Mouse (Mus musculus): ENCODE data around the gene Wdr54. TPM values are rescaled to one million over a fixed set of nuclear protein-coding genes. Genes with fewer than 3 reads are reported as not detected.

Gene Wdr54
- polyA plus RNA-seq, 1 experiment from 2014 or later = 18.0 TPM

GRCm38 (mm10) chr6:83179390-83180117, 23.4 kb upstream of the Wdr54 start:
- ATAC-seq (ENCODE audit: low FRiP score) = peak; percentile 90
- Histone ChIP-seq H3K4me2 (replicated peaks) (peak overlapping the region; percentile 70), H3K36me3 (replicated peaks; ENCODE audit: control insufficient read depth, insufficient read depth) (peaks cover 25% of the 10 kb centered on the region), H3K4me3 (replicated peaks; ENCODE audit: low read length) (peak overlapping the region; percentile 50), H3K9ac (peak overlapping the region; percentile 76), H3K9me3 (ENCODE audit: control insufficient read depth, low read length) (no peaks in the 10 kb centered on the region), H3K27me3 (ENCODE audit: control insufficient read depth, insufficient read depth, low read length) (no peaks in the 10 kb centered on the region), H3K27ac (peak overlapping the region; percentile 23; the same call in 1 of the 2 replicates), H3K4me1 (replicated peaks; ENCODE audit: control insufficient read depth, insufficient read depth, low read length) (peaks cover 21% of the 10 kb centered on the region; the same call in 1 of the 2 replicates)
- WGBS = 11% methylated on average over 12 of the region's 12 CpGs
- DNase-seq (ENCODE audit: low spot score) = peak; percentile 67

GRCm38 (mm10) chr6:83175996-83176395, 19.8 kb upstream of the Wdr54 start:
- ATAC-seq (ENCODE audit: low FRiP score) (no peak), DNase-seq (ENCODE audit: low spot score) (no peak)
- H3K4me1 ChIP-seq (replicated peaks; ENCODE audit: control insufficient read depth, insufficient read depth, low read length) = peaks cover 33% of the 10 kb centered on the region
- H3K4me2 ChIP-seq (replicated peaks) = no peak overlapping the region
- no peak overlapping the region for H3K4me3 ChIP-seq (replicated peaks; ENCODE audit: low read length)
- no peaks in the 10 kb centered on the region for H3K9me3 ChIP-seq (ENCODE audit: control insufficient read depth, low read length)
- 87% methylated on average over 8 of the region's 8 CpGs for WGBS
- H3K36me3 ChIP-seq (replicated peaks; ENCODE audit: control insufficient read depth, insufficient read depth) = no peaks in the 10 kb centered on the region
- no peak overlapping the region for H3K9ac ChIP-seq
- H3K27me3 ChIP-seq (ENCODE audit: control insufficient read depth, insufficient read depth, low read length) = no peaks in the 10 kb centered on the region
- H3K27ac ChIP-seq = no peak overlapping the region

GRCm38 (mm10) chr6:83172240-83172920, 16.2 kb upstream of the Wdr54 start:
- 54% methylated on average over 9 of the region's 9 CpGs for WGBS
- Histone ChIP-seq H3K27me3 (ENCODE audit: control insufficient read depth, insufficient read depth, low read length) (no peaks in the 10 kb centered on the region), H3K4me1 (replicated peaks; ENCODE audit: control insufficient read depth, insufficient read depth, low read length) (peaks cover 23% of the 10 kb centered on the region), H3K36me3 (replicated peaks; ENCODE audit: control insufficient read depth, insufficient read depth) (no peaks in the 10 kb centered on the region), H3K27ac (peak overlapping the region; percentile 80), H3K4me3 (replicated peaks; ENCODE audit: low read length) (peak overlapping the region; percentile 37), H3K4me2 (replicated peaks) (peak overlapping the region; percentile 52), H3K9me3 (ENCODE audit: control insufficient read depth, low read length) (no peaks in the 10 kb centered on the region), H3K9ac (peak overlapping the region; percentile 57)
- ATAC-seq (ENCODE audit: low FRiP score) = peak; percentile 63; the same call in 1 of the 2 replicates
- no peak for DNase-seq (ENCODE audit: low spot score)

- DNase-seq (ENCODE audit: low spot score) = no peak
- WGBS = 70% methylated on average over 5 of the region's 5 CpGs
- H3K4me1 ChIP-seq (replicated peaks; ENCODE audit: control insufficient read depth, insufficient read depth, low read length) = peaks cover 32% of the 10 kb centered on the region
- peak overlapping the region; percentile 57 for H3K9ac ChIP-seq
- peak overlapping the region; percentile 52 for H3K4me2 ChIP-seq (replicated peaks)
- H3K27ac ChIP-seq = no peak overlapping the region
- no peak for ATAC-seq (ENCODE audit: low FRiP score)
- H3K27me3 ChIP-seq (ENCODE audit: control insufficient read depth, insufficient read depth, low read length) = no peaks in the 10 kb centered on the region
- H3K4me3 ChIP-seq (replicated peaks; ENCODE audit: low read length) = peak overlapping the region; percentile 37
- no peaks in the 10 kb centered on the region for H3K9me3 ChIP-seq (ENCODE audit: control insufficient read depth, low read length)
- H3K36me3 ChIP-seq (replicated peaks; ENCODE audit: control insufficient read depth, insufficient read depth) = no peaks in the 10 kb centered on the region
Measured at GRCm38 (mm10) chr6:83171063-83171462, 14.9 kb upstream of the Wdr54 start.

GRCm38 (mm10) chr6:83169872-83170271, 13.7 kb upstream of the Wdr54 start:
- Histone ChIP-seq H3K4me2 (replicated peaks) (no peak overlapping the region; the same call in 1 of the 2 replicates), H3K4me3 (replicated peaks; ENCODE audit: low read length) (no peak overlapping the region), H3K36me3 (replicated peaks; ENCODE audit: control insufficient read depth, insufficient read depth) (no peaks in the 10 kb centered on the region), H3K9ac (0 out of 2 replicates have a peak overlapping the region, but pooled peaks have one; percentile 4), H3K27ac (no peak overlapping the region), H3K27me3 (ENCODE audit: control insufficient read depth, insufficient read depth, low read length) (no peaks in the 10 kb centered on the region), H3K4me1 (replicated peaks; ENCODE audit: control insufficient read depth, insufficient read depth, low read length) (peaks cover 36% of the 10 kb centered on the region), H3K9me3 (ENCODE audit: control insufficient read depth, low read length) (no peaks in the 10 kb centered on the region)
- 81% methylated on average over 5 of the region's 5 CpGs for WGBS
- DNase-seq (ENCODE audit: low spot score) (no peak), ATAC-seq (ENCODE audit: low FRiP score) (no peak)

GRCm38 (mm10) chr6:83166243-83166630, 10.0 kb upstream of the Wdr54 start:
- no peak; the same call in 1 of the 2 replicates for ATAC-seq (ENCODE audit: low FRiP score)

GRCm38 (mm10) chr6:83165607-83166242, 9.5 kb upstream of the Wdr54 start, which contains the start of gene Dctn1:
Gene Dctn1 (plus strand): TSS chr6:83165920.
- Histone ChIP-seq H3K4me2 (replicated peaks) (peak within 1 kb of the TSS; percentile 67), H3K27ac (peak within 1 kb of the TSS; percentile 92), H3K36me3 (replicated peaks; ENCODE audit: control insufficient read depth, insufficient read depth) (no peaks in the 10 kb centered on the region), H3K4me1 (replicated peaks; ENCODE audit: control insufficient read depth, insufficient read depth, low read length) (peaks cover 35% of the 10 kb centered on the region), H3K27me3 (ENCODE audit: control insufficient read depth, insufficient read depth, low read length) (peaks cover 19% of the 10 kb centered on the region), H3K9ac (peak within 1 kb of the TSS; percentile 76), H3K9me3 (ENCODE audit: control insufficient read depth, low read length) (no peaks in the 10 kb centered on the region), H3K4me3 (replicated peaks; ENCODE audit: low read length) (peak within 1 kb of the TSS; percentile 68)
- WGBS = under 1% methylated on average over 43 of the region's 58 CpGs
- ATAC-seq (ENCODE audit: low FRiP score) (peak; percentile 86), DNase-seq (ENCODE audit: low spot score) (peak; percentile 96)

More at GRCm38 (mm10) chr6:83166243-83166630, 10.0 kb upstream of the Wdr54 start:
- peak overlapping the region; percentile 67 for H3K4me2 ChIP-seq (replicated peaks)
- H3K9ac ChIP-seq = peak overlapping the region; percentile 76
- H3K4me3 ChIP-seq (replicated peaks; ENCODE audit: low read length) = peak overlapping the region; percentile 68
- H3K36me3 ChIP-seq (replicated peaks; ENCODE audit: control insufficient read depth, insufficient read depth) = no peaks in the 10 kb centered on the region
- H3K9me3 ChIP-seq (ENCODE audit: control insufficient read depth, low read length) = no peaks in the 10 kb centered on the region
- H3K27ac ChIP-seq = peak overlapping the region; percentile 92
- no peak for DNase-seq (ENCODE audit: low spot score)
- peaks cover 40% of the 10 kb centered on the region for H3K4me1 ChIP-seq (replicated peaks; ENCODE audit: control insufficient read depth, insufficient read depth, low read length)
- H3K27me3 ChIP-seq (ENCODE audit: control insufficient read depth, insufficient read depth, low read length) = peaks cover 14% of the 10 kb centered on the region
- WGBS = under 1% methylated on average over 12 of the region's 12 CpGs

- 5% methylated on average over 6 of the region's 6 CpGs for WGBS
- Histone ChIP-seq H3K27ac (peak overlapping the region; percentile 92), H3K4me1 (replicated peaks; ENCODE audit: control insufficient read depth, insufficient read depth, low read length) (peaks cover 31% of the 10 kb centered on the region), H3K27me3 (ENCODE audit: control insufficient read depth, insufficient read depth, low read length) (peaks cover 25% of the 10 kb centered on the region), H3K9me3 (ENCODE audit: control insufficient read depth, low read length) (no peaks in the 10 kb centered on the region), H3K4me2 (replicated peaks) (peak overlapping the region; percentile 67), H3K9ac (peak overlapping the region; percentile 76), H3K4me3 (replicated peaks; ENCODE audit: low read length) (peak overlapping the region; percentile 68), H3K36me3 (replicated peaks; ENCODE audit: control insufficient read depth, insufficient read depth) (no peaks in the 10 kb centered on the region)
- peak; percentile 22 for ATAC-seq (ENCODE audit: low FRiP score)
- DNase-seq (ENCODE audit: low spot score) = no peak
Measured at GRCm38 (mm10) chr6:83165026-83165606, 8.9 kb upstream of the Wdr54 start.

All from hindbrain, embryonic 14.5 days (tissue).